Mouse (Mus musculus) kidney, postnatal 25 days (tissue): ENCODE data around the gene Opcml.

Experiments
- DNase-seq, 2 experiments: peaks; one replicate each; pipeline ENCODE4 v3.0.0; 2021; ENCODE audit warnings: mixed read lengths in 2 of 2

Opcml gene

DNA sequence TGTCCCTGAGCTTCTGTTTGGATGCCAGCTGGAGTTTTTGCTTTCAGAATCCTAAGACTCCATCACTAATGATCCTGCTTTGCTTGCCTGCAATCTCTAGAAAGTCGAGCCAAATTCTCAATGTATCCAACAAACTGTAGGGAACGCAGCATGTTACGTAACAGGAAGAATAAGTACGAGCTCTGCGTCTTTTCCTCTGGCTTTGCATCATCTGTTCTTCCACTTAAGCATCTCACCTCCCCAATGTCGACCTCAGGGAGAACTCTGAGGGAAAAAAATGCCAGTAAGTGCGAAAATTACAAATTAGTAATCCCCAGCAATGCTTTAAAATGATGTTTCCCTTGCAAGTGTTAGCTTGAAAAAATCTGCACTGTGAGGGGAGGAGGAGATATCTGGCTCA lies 222.1 kb downstream of the Opcml start:
- DNase-seq: no peak

GRCm38 (mm10) chr9:28013192-28013591 lies 222.6 kb downstream of the Opcml start:
- no peak for DNase-seq

GRCm38 (mm10) chr9:28028156-28028555 lies 237.6 kb downstream of the Opcml start:
- no peak for DNase-seq

DNA sequence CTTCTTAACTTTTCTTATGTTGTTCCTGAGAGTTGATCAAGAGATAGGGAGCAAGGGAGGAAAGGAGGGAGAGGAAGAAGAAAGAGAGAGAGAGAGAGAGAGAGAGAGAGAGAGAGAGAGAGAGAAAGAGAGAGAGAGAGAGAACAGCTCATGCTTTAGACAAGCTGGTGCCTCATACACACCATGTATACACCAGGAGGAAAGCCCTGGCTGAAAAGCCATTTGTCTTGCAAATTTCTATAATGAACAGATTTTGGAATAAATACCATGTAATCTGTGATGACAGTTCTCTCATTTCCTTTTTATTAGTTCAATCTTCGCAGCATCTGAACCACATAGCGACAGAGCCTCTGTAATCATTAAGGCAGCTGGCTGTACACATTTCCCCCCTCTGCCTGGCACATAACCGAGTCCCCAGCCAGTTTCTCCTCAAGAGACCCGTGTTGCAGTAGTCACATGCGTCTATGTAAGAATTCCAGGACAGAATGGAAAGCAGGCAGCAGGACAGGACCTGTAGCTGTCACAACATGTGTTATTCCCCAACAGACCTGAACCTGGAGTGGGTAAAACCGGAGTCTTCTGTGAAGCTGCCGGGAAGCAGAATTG lies 238.3 kb downstream of the Opcml start:
- DNase-seq: no peak

DNA sequence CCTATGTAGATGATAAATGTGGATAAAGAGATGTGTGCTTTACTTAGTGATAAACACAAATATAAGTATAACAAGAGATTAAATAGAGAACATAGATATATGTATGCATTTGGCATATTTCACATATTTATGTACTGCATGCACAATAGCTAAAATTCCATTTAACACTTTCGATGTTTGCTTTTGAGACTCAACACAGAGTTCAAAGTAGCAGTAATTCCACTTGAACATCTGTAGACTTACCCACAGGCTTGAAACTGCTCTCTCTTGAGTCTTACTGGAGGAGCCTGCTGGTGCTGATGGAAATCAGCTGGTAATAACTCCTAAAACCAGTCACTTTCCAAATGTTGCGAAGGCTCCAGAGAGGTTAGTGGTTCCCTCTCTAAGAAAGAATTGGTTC lies 258.6 kb downstream of the Opcml start:
- DNase-seq: no peak

GRCm38 (mm10) chr9:28057171-28057845 lies 266.7 kb downstream of the Opcml start:
- no peak for DNase-seq

- no peak for DNase-seq
Observed at GRCm38 (mm10) chr9:28065126-28065525, 274.6 kb downstream of the Opcml start.

- DNase-seq: no peak
Observed at GRCm38 (mm10) chr9:28080694-28081093, 290.1 kb downstream of the Opcml start.

GRCm38 (mm10) chr9:28083754-28084153 lies 293.2 kb downstream of the Opcml start:
- no peak for DNase-seq

DNA sequence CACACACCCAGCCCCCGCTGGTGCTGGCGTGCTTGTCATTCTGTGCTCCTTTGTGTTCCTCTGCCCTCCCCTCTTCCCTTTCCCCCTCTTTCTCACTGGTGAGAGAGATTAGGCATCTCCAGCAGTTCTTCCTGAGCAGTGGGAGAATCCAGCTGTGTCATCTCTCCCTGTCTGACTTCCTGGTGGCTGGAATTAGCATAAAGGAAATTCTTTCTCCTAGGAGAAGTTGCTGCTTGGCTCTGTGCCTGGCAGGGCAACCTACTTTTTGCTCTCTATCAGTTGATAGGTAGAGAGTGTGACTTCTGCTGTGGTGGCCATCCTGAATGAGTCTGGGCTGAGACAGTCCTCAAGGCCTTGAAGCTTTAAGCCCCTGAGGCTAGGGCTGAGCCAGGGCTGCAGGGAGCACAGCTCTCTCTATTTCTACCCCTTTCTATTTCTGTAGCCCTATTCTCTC lies 293.7 kb downstream of the Opcml start:
- peak in 1 of 2 experiments; percentile 10 for DNase-seq

DNA sequence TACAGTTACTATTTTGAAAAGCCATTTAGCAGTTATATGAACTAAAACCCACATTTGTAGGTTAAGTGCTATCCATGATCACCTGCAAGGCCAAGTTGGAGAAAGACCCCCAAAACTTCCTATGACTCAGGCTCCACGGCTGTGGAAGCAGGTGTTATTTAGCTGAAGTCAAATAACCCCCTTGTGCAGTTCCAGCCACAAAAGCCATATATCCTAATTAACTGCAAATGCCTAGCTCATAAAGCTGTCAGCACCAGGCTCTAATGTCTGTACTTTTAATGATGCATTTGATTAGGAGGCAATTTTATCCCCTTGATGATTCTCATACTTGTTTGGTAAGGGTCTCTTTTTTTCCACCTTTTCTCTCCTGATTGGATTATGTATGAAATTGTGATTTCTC lies 300.8 kb downstream of the Opcml start:
- DNase-seq: no peak

DNA sequence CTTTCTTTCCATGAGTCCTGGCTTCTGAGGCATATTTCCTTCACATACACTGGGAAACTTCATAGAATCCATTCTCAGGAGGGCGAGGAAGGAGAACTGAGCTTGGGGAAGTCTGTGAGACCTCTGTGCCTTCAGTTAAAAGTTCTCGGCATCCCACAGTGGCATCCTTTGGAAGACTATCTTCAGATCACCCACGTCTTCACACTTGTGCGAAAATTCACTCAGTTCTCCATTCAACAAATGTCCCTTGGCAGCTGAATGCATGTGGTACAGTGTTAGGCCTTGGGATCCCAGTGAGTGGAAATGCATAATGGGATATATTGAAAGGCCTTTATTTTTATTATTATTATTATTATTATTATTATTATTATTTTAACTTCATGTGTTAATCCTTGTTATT lies 304.1 kb downstream of the Opcml start:
- no peak for DNase-seq

DNA sequence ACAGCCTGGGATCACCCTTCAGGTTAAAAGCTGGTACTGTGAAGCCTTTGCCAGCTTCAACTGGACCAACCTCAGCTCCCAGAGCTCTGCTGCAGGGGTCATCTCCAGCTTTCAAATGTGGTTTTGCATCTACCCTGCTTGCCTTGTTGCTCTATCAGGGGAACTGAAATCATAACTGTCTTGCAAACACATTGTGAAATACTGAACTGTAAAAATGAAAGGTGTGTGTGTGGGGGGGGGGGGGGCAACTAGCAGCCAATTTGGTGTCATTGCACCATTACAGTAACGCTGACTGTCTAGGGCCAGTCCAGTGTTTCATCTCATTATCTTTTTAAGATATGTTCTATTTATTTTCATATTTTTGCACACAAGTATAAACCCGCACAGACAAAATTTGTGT lies 305.6 kb downstream of the Opcml start:
- DNase-seq: no peak

DNA sequence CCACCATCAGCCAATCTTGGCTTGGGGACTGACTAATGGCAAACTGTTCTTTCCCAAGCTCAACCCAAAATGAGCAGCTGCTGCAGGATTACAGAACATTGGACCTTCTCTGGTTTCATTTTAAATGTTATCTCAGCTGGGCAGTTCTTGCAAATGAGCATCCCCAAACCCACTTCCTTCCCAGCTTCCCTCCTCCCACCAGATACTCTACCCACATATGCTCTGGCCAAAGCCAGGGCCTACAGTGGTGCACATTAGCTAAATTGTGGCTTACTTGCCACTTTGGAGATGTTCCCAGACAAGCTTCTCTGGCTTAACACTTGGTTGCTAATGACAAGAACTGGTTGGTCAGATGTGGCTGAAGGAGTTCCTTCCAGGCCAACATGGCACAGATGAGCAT lies 311.4 kb downstream of the Opcml start:
- no peak for DNase-seq

GRCm38 (mm10) chr9:28121858-28122257 lies 331.3 kb downstream of the Opcml start:
- no peak for DNase-seq

DNA sequence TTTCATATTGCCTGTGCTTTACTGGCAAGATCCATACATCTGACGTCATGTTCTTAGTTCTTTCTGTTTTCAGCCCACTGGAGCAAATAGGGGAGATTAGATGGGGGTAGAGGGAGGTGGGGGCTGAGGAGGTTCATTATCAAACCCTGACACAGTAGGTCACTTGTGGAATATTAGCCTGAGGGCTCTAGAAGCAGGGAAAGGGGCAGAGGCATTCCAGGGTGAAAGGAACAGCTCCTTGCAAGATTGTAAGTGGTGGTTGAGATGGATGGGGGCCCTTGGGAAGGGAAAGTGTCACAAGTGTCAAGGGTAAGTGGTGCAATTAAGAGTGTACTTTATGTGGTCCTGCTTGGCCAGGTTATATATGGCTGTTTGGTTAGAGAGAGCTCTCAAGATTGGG lies 338.2 kb downstream of the Opcml start:
- no peak for DNase-seq

- no peak for DNase-seq
Observed at GRCm38 (mm10) chr9:28131521-28131920, 340.9 kb downstream of the Opcml start.

DNA sequence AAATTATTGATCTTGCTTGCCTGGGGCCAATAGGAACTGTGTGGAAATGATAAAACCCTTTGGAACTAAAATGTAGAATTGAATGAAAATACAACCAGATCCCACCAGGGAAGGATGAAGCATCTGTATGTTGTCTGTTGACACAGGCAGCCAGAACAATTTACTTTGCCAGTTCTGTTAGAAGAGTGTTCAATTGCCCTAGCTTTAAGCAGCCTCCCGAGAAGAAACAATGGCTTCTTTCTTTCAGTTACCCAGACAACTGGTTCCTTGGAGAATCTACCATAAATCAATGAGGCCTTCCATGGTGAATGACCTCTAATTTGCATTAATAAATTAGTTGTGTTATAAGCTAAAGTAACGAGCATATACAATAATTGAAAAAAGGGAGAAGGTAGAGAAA lies 346.0 kb downstream of the Opcml start:
- DNase-seq: no peak

GRCm38 (mm10) chr9:28139957-28140597 lies 349.5 kb downstream of the Opcml start:
- no peak for DNase-seq

GRCm38 (mm10) chr9:28149507-28149906 lies 358.9 kb downstream of the Opcml start:
- no peak for DNase-seq

- no peak for DNase-seq
Observed at GRCm38 (mm10) chr9:28153748-28154147, 363.2 kb downstream of the Opcml start.

GRCm38 (mm10) chr9:28157092-28157491 lies 366.5 kb downstream of the Opcml start:
- no peak for DNase-seq

- DNase-seq: no peak
Observed at GRCm38 (mm10) chr9:28160953-28161352, 370.4 kb downstream of the Opcml start.

GRCm38 (mm10) chr9:28163946-28164345 lies 373.4 kb downstream of the Opcml start:
- DNase-seq: no peak
